Mouse (Mus musculus) liver, adult 2 months (tissue): Measurements from ENCODE around the gene Pak1ip1.

Source experiments
- CTCF ChIP-seq: fragments of 200-500 bp; IDR thresholded peaks from 2 replicates; pipeline ENCODE4 v1.5.1; 2011; ENCODE audit warnings: low read depth, low read length, control low read depth
- POLR2A ChIP-seq: fragments of 200-500 bp; IDR thresholded peaks from 2 replicates; pipeline ENCODE4 v1.6.1; 2011; ENCODE audit warnings: low read length, control low read depth; ENCODE audit not compliant: insufficient read depth; ENCODE audit errors: extremely low read depth

DNA sequence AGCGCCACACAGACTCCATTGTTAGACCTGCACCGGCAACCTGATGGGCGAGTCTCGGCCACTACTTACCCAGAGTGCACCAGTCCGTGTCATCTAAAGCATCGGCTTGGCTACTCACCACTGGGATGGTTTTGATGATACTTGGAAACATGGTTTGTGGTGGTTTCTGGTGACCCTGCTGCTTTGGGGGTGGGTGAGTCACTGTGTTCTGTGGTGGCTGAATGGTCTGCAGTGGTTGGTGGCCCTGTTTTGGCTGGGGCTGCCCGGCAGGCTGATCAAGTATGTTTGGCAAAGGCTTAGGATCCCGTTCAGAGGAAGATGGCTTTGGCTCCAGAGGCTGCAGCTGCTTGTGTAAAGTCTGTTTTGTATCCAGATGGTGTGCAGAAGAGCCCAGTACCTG is 45.1 kb downstream of the Pak1ip1 start:
- TF ChIP-seq POLR2A (no peak), CTCF (no peak)
